Mouse (Mus musculus) urinary bladder, postnatal 4 days (tissue): ENCODE data around the gene Chrne.

Experiments
- DNase-seq, 2 experiments: peaks; one replicate each; pipeline ENCODE4 v3.0.0; 2021 to 2022; ENCODE audit warnings: low spot score in 2 of 2

Chrne gene

DNA sequence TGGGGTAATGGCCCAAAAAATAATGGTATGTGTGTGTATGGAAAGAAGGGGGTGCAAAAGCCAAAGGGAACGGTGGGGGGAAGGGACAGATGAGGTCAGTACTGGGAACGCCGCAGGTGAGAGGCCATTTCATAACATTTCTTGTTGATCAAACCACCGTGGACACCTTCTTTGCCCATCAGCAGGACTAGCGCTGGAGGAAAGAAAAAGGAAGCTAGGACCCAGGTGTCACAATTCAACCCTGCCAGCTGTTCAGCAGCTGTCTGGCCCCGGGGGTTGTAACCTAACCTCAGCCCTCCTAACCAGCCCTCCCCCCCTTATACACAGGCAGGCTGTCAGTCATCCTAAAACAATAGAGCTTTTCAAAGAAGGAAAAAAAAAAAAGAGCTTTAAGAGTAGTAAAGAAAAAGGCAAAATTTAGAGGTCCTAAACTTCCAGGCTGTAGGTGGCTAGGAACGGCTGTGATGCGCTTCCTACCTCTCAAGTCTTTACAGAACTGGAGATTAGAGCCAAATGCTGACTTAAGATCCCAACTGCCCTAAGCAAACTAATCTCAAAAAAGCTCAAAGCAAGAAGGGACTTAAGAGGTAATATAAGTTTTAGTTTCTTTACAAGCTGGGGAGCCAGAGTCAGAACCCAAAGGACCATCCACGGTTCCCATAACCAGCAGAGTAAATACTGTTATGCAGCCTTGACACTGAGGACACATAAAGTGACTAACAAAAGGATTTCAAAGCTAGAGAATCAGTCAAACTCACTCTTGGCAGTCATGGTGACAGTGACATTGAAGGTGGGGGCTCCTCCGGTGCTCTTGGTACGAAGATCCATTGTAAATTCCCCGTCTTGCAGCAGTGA lies 33.2 kb upstream of the Chrne start:
- peak in 1 of 2 experiments; percentile 17 for DNase-seq

- DNase-seq: no peak
Measured at GRCm38 (mm10) chr11:70651391-70651790, 32.4 kb upstream of the Chrne start.

GRCm38 (mm10) chr11:70650322-70651175 lies 31.5 kb upstream of the Chrne start:
- DNase-seq: no peak

DNA sequence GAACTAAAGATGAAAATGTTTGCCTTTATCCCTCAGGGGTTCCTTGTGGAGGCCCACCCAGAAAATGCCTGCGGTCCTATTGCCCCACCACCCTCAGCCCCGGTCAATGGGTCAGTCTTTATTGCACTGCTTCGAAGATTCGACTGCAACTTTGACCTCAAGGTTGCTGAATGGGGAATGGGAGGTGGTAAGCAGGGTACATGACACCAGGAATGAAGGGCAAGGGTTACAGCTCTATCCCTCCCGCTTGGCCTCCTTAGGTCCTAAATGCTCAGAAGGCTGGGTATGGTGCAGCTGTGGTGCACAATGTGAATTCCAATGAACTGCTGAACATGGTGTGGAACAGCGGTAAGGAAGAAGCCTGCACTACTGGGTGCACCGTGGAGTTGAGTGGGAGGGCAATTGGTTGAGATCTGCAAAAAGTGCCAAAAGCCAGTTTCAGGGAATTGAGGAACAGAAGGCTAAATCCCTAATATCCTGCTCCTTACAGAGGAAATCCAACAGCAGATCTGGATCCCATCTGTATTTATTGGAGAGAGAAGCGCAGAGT lies 30.2 kb upstream of the Chrne start:
- DNase-seq: no peak

DNA sequence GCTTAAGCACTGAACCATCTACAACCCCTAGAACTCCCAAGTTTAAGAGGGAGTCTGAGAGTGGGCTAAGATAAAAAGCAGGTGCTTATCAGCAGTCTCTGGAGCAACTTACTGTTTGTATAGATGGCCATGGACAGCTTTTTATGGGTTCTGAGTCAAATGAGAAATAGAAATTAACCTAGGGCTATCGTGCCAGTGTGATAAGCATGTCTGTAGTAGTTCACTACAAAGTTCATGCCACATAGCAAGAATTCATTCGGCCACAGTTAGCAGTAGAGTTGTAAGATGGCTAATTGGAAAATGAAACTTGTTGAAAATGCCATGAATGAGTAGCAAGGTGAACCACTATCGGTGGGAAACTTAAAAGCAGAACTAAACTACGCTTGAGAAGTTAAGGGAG lies 29.5 kb upstream of the Chrne start:
- DNase-seq: no peak

DNA sequence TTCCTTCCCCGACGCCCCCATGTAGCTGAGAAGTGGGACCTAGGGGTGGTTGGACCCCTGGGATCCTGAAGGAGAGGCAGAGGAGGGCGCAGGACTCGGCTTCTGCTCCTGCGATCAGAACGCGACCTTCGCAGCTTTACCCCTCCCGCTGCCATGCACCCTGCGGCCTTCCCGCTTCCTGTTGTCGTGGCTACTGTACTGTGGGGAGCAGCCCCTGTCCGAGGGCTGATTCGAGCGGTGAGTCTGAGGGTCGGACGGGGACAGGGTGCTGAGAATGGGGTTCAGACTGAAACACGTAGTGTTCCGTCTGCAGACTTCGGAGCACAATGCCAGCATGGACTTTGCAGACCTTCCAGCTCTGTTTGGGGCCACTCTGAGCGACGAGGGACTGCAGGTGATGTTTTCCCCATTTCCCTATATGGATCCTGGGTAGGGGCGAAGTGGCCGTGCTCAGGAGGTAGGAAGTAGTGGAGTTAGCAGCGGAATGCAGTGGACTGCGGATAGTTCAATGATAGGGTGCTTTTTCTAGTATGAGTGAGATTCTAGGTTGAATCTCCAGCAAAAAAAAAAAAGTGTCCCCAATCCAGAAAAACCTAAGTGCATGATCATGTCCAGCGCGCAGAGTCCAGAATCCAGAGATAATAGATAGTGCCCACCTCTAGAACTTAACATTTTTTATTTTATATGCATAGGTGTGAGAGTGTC lies 28.9 kb upstream of the Chrne start:
- DNase-seq: no peak

DNA sequence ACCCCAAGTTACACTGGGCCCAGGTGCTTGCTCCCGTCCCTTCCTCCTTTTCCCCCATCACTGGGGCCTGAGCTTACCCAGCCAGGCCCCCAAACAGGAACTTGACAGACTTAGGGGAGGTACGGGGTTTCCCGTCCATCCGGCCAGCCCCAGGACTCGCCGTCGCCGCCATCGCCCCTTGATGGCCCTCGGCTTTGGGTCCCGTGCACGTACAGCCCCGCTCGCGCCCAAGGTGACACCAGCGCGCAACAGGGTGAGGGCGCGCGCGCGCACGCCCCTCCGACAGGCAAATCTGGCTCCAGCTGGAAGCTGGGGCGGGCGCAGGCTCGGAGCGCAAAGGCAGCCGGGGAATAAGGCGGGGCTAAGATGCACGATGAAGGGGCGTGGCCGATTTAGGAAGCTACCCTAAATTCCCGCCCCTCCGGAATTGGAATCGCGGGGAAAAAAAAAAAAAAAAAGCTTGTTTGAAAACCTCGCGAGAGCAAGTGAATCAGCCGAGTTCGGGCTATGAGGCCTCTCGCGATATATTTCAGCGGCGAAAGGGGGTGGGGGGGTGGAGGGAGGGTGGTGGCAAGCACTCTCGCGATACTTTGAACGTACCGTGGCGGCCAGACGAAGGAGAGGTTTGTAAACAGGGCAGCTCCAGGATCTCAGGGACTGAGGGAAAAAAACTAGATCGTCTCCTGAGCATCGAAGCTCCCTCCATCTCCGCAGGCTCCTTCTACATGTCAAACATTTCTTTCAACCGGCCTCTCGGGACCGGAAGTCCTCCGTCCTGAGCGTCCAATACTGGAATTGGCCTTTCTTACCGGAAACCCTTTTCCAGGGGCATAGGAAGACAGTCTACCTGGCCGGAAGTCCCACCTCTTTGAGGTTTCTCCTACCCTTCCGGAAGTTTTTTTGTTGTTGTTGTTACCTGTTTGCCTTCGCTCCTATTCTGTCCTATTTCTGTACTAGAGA lies 28.0 kb upstream of the Chrne start, which contains the start of the genes Rnf167 and Slc25a11:
TSS of gene Rnf167 (plus strand) at position 545 of the 960 bp plus-strand sequence.
TSS of gene Slc25a11 (minus strand) at position 789 of the 960 bp plus-strand sequence.
- peak; percentile 96 for DNase-seq

DNA sequence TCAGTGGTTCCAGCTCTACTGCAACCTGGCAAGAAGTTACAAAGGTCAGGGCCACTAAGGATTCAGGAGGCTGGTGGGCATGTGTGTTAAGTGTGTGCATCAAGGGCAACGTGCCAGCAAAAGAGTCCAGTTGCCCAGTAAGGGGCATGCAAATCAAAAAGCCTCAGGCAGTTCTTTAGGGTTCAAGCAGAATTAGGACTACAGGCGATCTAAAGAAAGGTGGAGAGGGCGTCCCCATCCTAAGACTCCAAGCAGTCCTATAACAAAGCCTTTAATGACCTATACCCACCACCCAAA lies 27.2 kb upstream of the Chrne start:
- no peak for DNase-seq

DNA sequence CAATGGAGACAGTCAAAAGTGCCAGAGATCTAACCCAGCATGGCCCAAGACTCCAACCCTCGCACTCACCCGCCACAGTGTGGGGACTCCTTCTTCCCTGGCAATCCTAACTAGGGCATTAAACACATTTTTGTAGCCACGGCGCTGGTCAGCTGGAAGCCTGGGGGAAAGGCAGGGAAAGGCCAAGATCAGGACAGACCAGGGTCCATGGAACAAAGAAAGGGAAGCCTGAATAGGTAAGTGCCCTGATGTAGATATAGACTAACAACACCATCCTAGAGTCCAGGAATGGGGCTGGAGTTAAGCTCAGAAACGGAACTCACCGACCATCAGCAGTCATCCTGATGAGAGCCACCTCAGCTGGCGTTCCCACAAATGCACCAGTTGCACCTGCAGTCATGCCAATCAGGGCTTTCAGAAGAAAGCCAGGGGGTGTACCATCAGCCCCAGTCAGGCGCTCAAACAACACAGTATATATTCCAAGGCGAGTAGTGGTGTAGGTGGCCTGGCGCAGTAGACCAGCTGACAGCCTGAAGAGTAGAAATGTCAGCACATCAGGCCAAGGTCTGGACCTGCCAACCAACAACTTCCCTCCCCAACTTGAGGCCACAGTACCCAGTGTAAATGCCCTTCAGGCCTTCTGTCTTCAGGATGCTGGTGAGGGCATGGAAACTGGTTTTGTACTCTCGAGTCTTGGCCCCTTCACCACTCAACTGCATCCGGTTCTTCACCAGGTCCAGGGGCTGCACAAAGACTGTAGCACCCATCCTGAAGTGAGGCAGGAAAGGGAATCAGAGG lies 26.6 kb upstream of the Chrne start:
- no peak for DNase-seq

GRCm38 (mm10) chr11:70644564-70645103 lies 25.6 kb upstream of the Chrne start:
- no peak for DNase-seq

- DNase-seq: no peak
Measured at GRCm38 (mm10) chr11:70643051-70643450, 24.0 kb upstream of the Chrne start.

- no peak for DNase-seq
Measured at GRCm38 (mm10) chr11:70641241-70641640, 22.2 kb upstream of the Chrne start.

DNA sequence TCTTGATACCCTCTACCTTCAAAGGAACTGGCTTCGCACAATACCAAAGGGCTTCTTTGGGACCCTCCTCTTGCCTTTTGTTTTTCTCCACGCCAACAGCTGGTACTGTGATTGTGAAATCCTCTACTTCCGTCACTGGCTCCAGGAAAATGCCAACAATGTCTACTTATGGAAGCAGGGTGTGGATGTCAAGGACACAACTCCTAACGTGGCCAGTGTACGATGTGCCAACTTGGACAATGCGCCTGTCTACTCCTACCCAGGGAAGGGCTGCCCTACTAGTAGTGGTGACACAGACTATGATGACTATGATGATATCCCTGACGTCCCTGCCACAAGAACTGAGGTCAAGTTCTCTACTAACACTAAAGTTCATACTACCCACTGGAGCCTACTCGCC lies 21.0 kb upstream of the Chrne start:
- DNase-seq: no peak

GRCm38 (mm10) chr11:70638714-70639278 lies 19.8 kb upstream of the Chrne start, which contains the start of gene Gp1ba:
Gp1ba (plus strand) TSS chr11:70639122.
- DNase-seq: no peak

DNA sequence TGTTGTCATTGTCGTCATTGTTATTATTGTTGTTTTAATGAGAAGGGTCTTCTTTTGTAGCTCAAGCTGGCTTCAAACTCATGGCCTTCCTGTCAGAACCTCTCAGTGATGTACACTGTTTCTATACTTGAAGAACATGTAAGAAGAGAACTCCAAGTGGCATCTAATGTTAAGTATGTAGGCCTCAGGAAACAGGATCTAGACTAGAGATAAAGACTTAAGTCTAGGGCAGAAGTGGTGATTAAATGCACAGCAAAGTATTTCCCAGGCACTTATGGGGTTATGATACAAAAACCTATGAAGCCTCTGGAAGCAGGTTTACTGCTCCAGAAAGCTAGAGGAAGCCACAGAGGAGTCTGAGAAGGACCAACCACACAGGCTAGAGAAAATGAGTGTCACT lies 19.3 kb upstream of the Chrne start:
- DNase-seq: no peak

GRCm38 (mm10) chr11:70637764-70638163 lies 18.7 kb upstream of the Chrne start:
- DNase-seq: no peak

DNA sequence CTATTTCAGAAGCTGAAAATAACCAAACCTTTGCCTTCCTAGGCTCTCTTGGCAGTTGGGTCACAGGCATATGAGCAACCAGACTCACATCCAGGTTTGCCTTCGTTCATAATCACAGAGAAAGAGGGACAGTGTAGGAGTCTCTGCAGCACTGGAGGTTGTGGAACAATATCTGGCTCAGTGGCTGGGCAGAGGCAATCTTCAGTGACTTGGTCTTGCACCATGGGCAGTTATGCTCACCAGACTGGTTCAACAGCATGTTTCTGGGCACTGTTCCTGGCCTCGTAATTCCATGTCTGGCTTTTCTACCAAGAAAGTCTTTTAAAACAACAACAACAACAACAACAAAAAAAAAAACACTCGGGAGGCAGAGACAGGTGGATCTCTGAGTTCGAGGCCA lies 16.6 kb upstream of the Chrne start:
- DNase-seq: no peak

DNA sequence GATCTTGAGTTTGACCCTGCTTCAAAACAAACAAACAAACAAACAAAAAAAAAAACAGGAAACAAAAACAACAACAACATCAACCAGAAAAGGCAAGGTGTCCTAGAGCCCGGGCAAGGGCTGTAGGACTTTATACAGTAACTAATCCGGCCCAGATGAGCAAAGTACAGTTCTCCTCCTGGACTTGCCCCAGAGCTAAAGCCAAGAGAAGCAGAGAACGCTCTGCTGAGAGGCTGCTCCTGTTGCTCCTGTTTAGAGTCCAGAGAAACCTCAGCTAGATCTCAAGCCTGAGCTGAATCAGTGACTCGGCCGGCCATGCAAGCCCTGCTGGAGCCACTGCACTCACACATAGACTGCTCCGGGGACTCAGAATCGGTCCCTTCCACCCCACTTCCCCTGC lies 11.1 kb upstream of the Chrne start:
- DNase-seq: no peak

- no peak for DNase-seq
Measured at GRCm38 (mm10) chr11:70629557-70629956, 10.5 kb upstream of the Chrne start.
